Mouse (Mus musculus) midbrain, embryonic 13.5 days (tissue): Measurements from ENCODE around the gene Galnt16. TPM values are rescaled to one million over a fixed set of nuclear protein-coding genes. Genes with fewer than 3 reads are reported as not detected.

Experiments
- ATAC-seq: fragments of 200-750 bp; cut with Nextera tagmentation; 2 replicates; pipeline ENCODE4 v1.8.0; 2017; ENCODE audit warnings: mild to moderate bottlenecking, moderate TSS enrichment, moderate library complexity
- H3K27ac ChIP-seq: fragments of 300-500 bp; sonication (generic); 2 replicates; pipeline ENCODE4 v1.5.1; 2015; ENCODE audit warnings: inconsistent platforms, mild to moderate bottlenecking, moderate library complexity
- H3K27me3 ChIP-seq: fragments of 300-500 bp; sonication (generic); 2 replicates; pipeline ENCODE4 v1.6.1; 2015; ENCODE audit warnings: mild to moderate bottlenecking, inconsistent platforms
- H3K36me3 ChIP-seq: fragments of 300-500 bp; sonication (generic); 2 replicates; pipeline ENCODE4 v1.6.1; 2015; ENCODE audit warnings: mild to moderate bottlenecking, inconsistent platforms
- H3K4me1 ChIP-seq: fragments of 300-500 bp; sonication (generic); replicated peaks from 2 replicates; pipeline ENCODE4 v1.6.1; 2015; ENCODE audit warnings: inconsistent platforms
- H3K4me2 ChIP-seq: fragments of 300-500 bp; sonication (generic); replicated peaks from 2 replicates; pipeline ENCODE4 v1.6.1; 2015; ENCODE audit warnings: moderate library complexity, mild to moderate bottlenecking, inconsistent platforms
- H3K4me3 ChIP-seq: fragments of 300-500 bp; sonication (generic); replicated peaks from 2 replicates; pipeline ENCODE4 v1.5.1; 2015; ENCODE audit warnings: mild to moderate bottlenecking, inconsistent platforms
- H3K9ac ChIP-seq: fragments of 300-500 bp; sonication (generic); replicated peaks from 2 replicates; pipeline ENCODE4 v1.6.1; 2015; ENCODE audit warnings: mild to moderate bottlenecking, inconsistent platforms
- H3K9me3 ChIP-seq: fragments of 300-500 bp; sonication (generic); 2 replicates; pipeline ENCODE4 v1.6.1; 2016; ENCODE audit warnings: mild to moderate bottlenecking, inconsistent platforms
- WGBS: fragments of 180-500 bp; shearing (Covaris S2); methylation state at CpG from one replicate; pipeline ENCODE4 v1.1.7; 2015; 5-methylcytosine and 5-hydroxymethylcytosine counted together
- polyA plus RNA-seq: library from polyadenylated mRNA; unstranded; fragments of >200 nt; fragmentation: Nextera tagmentation; extraction: Ambion mirVana; gene quantifications from 2 replicates; pipeline ENCODE4 v1.2.1, GENCODE M21; 2015

Gene Galnt16
- polyA plus RNA-seq, 1 experiment from 2014 or later, result 34.7 TPM

GRCm38 (mm10) chr12:80569561-80569960 lies 51.5 kb downstream of the Galnt16 start:
- ATAC-seq, result no peak
- no peaks in the 10 kb centered on the region for H3K9me3 ChIP-seq
- H3K4me1 ChIP-seq, result peaks cover 35% of the 10 kb centered on the region
- H3K4me2 ChIP-seq, result no peak overlapping the region
- H3K27ac ChIP-seq, result no peak overlapping the region
- H3K27me3 ChIP-seq, result no peaks in the 10 kb centered on the region
- 81% methylated on average over 2 of the region's 2 CpGs for WGBS
- H3K9ac ChIP-seq, result no peak overlapping the region
- no peaks in the 10 kb centered on the region for H3K36me3 ChIP-seq
- H3K4me3 ChIP-seq, result no peak overlapping the region

- Histone ChIP-seq H3K36me3 (0 out of 2 replicates have a peak, but pooled peaks cover 6% of the 10 kb centered on the region), H3K4me2 (no peak overlapping the region), H3K27me3 (no peaks in the 10 kb centered on the region), H3K9me3 (no peaks in the 10 kb centered on the region), H3K27ac (peak overlapping the region; percentile 54), H3K4me1 (peaks cover 15% of the 10 kb centered on the region), H3K4me3 (no peak overlapping the region), H3K9ac (no peak overlapping the region)
- 93% methylated on average over 4 of the region's 4 CpGs for WGBS
- no peak for ATAC-seq
These were observed 56.2 kb downstream of the Galnt16 start for GRCm38 (mm10) chr12:80574318-80574717.

- no peaks in the 10 kb centered on the region for H3K9me3 ChIP-seq
- H3K36me3 ChIP-seq, result 0 out of 2 replicates have a peak, but pooled peaks cover 8% of the 10 kb centered on the region
- no peak overlapping the region for H3K9ac ChIP-seq
- H3K27me3 ChIP-seq, result no peaks in the 10 kb centered on the region
- H3K4me1 ChIP-seq, result peaks cover 15% of the 10 kb centered on the region
- peak; percentile 70 for ATAC-seq
- WGBS, result 24% methylated on average over 15 of the region's 15 CpGs
- no peak overlapping the region for H3K4me2 ChIP-seq
- H3K27ac ChIP-seq, result peak overlapping the region; percentile 54
- no peak overlapping the region for H3K4me3 ChIP-seq
These were observed 56.8 kb downstream of the Galnt16 start for GRCm38 (mm10) chr12:80574825-80575371.

- no peak for ATAC-seq
- 79% methylated on average over 5 of the region's 5 CpGs for WGBS
- Histone ChIP-seq H3K27me3 (no peaks in the 10 kb centered on the region), H3K27ac (no peak overlapping the region), H3K9me3 (no peaks in the 10 kb centered on the region), H3K4me3 (no peak overlapping the region), H3K36me3 (peaks cover 21% of the 10 kb centered on the region), H3K4me2 (no peak overlapping the region), H3K9ac (no peak overlapping the region), H3K4me1 (peaks cover 15% of the 10 kb centered on the region)
These were observed 59.0 kb downstream of the Galnt16 start for GRCm38 (mm10) chr12:80577049-80577448.

GRCm38 (mm10) chr12:80581357-80581756 lies 63.3 kb downstream of the Galnt16 start:
- no peaks in the 10 kb centered on the region for H3K27me3 ChIP-seq
- H3K4me3 ChIP-seq, result no peak overlapping the region
- no peak overlapping the region for H3K4me2 ChIP-seq
- no peak overlapping the region for H3K9ac ChIP-seq
- H3K9me3 ChIP-seq, result no peaks in the 10 kb centered on the region
- H3K4me1 ChIP-seq, result no peaks in the 10 kb centered on the region
- no peak overlapping the region for H3K27ac ChIP-seq
- peaks cover 50% of the 10 kb centered on the region for H3K36me3 ChIP-seq
- no peak for ATAC-seq
- WGBS, result 79% methylated on average over 5 of the region's 5 CpGs

- ATAC-seq, result no peak
- Histone ChIP-seq H3K9ac (no peak overlapping the region), H3K27ac (no peak overlapping the region), H3K36me3 (peaks cover 66% of the 10 kb centered on the region), H3K9me3 (no peaks in the 10 kb centered on the region), H3K27me3 (no peaks in the 10 kb centered on the region), H3K4me2 (no peak overlapping the region), H3K4me3 (no peak overlapping the region), H3K4me1 (no peaks in the 10 kb centered on the region)
- 44% methylated on average over 2 of the region's 2 CpGs for WGBS
These were observed 66.9 kb downstream of the Galnt16 start for GRCm38 (mm10) chr12:80584973-80585372.

- no peaks in the 10 kb centered on the region for H3K9me3 ChIP-seq
- no peak for ATAC-seq
- H3K4me2 ChIP-seq, result no peak overlapping the region
- no peak overlapping the region for H3K4me3 ChIP-seq
- H3K9ac ChIP-seq, result no peak overlapping the region
- WGBS, result 91% methylated on average over 4 of the region's 4 CpGs
- no peaks in the 10 kb centered on the region for H3K27me3 ChIP-seq
- no peaks in the 10 kb centered on the region for H3K4me1 ChIP-seq
- peaks cover 62% of the 10 kb centered on the region for H3K36me3 ChIP-seq
- H3K27ac ChIP-seq, result no peak overlapping the region
These were observed 76.1 kb downstream of the Galnt16 start for GRCm38 (mm10) chr12:80594141-80594540.

- WGBS, result 92% methylated on average over 4 of the region's 4 CpGs
- H3K27ac ChIP-seq, result no peak overlapping the region
- no peak overlapping the region for H3K4me2 ChIP-seq
- H3K4me1 ChIP-seq, result no peaks in the 10 kb centered on the region
- H3K27me3 ChIP-seq, result no peaks in the 10 kb centered on the region
- no peak for ATAC-seq
- no peaks in the 10 kb centered on the region for H3K9me3 ChIP-seq
- peaks cover 62% of the 10 kb centered on the region for H3K36me3 ChIP-seq
- no peak overlapping the region; the same call in 1 of the 2 replicates for H3K9ac ChIP-seq
- no peak overlapping the region for H3K4me3 ChIP-seq
These were observed 76.7 kb downstream of the Galnt16 start for GRCm38 (mm10) chr12:80594781-80595180.

GRCm38 (mm10) chr12:80595566-80595965 lies 77.5 kb downstream of the Galnt16 start:
- no peak for ATAC-seq
- Histone ChIP-seq H3K27me3 (no peaks in the 10 kb centered on the region), H3K4me2 (no peak overlapping the region), H3K9ac (no peak overlapping the region), H3K4me1 (no peaks in the 10 kb centered on the region), H3K4me3 (no peak overlapping the region), H3K36me3 (peaks cover 54% of the 10 kb centered on the region), H3K27ac (no peak overlapping the region), H3K9me3 (no peaks in the 10 kb centered on the region)
- WGBS, result 91% methylated on average over 4 of the region's 4 CpGs

- no peak overlapping the region for H3K4me3 ChIP-seq
- no peaks in the 10 kb centered on the region for H3K9me3 ChIP-seq
- peaks cover 54% of the 10 kb centered on the region for H3K36me3 ChIP-seq
- no peak overlapping the region for H3K4me2 ChIP-seq
- H3K4me1 ChIP-seq, result no peaks in the 10 kb centered on the region
- H3K27me3 ChIP-seq, result no peaks in the 10 kb centered on the region
- H3K27ac ChIP-seq, result no peak overlapping the region
- 88% methylated on average over 4 of the region's 4 CpGs for WGBS
- no peak for ATAC-seq
- no peak overlapping the region for H3K9ac ChIP-seq
These were observed 77.9 kb downstream of the Galnt16 start for GRCm38 (mm10) chr12:80595968-80596367.

GRCm38 (mm10) chr12:80598236-80598635 lies 80.2 kb downstream of the Galnt16 start:
- Histone ChIP-seq H3K27ac (peak overlapping the region; percentile 40), H3K4me1 (no peaks in the 10 kb centered on the region), H3K4me3 (no peak overlapping the region), H3K27me3 (no peaks in the 10 kb centered on the region), H3K4me2 (no peak overlapping the region), H3K9me3 (no peaks in the 10 kb centered on the region), H3K36me3 (peaks cover 59% of the 10 kb centered on the region), H3K9ac (no peak overlapping the region)
- no peak for ATAC-seq
- 31% methylated on average over 7 of the region's 7 CpGs for WGBS

GRCm38 (mm10) chr12:80598756-80599155 lies 80.7 kb downstream of the Galnt16 start:
- 0 out of 2 replicates have a peak, but pooled peaks have one; percentile 27 for ATAC-seq
- Histone ChIP-seq H3K9me3 (no peaks in the 10 kb centered on the region), H3K27me3 (no peaks in the 10 kb centered on the region), H3K9ac (no peak overlapping the region), H3K36me3 (peaks cover 54% of the 10 kb centered on the region), H3K4me1 (no peaks in the 10 kb centered on the region), H3K4me3 (no peak overlapping the region), H3K4me2 (no peak overlapping the region), H3K27ac (peak overlapping the region; percentile 40)
- 44% methylated on average over 6 of the region's 6 CpGs for WGBS
